Mouse (Mus musculus) G1E (cell line): ENCODE measurements at regions not wholly inside any gene's neighbourhood (a gene's known extent, or its start where the extent isn't known, plus 50 kb on each side); places are given as distances from the start of the nearest gene placed in this dataset.

ENCODE experiments used
- ATAC-seq: 2 replicates; pipeline ENCODE4 v1.8.0; 2016; ENCODE audit warnings: mild to moderate bottlenecking; ENCODE audit not compliant: insufficient number of reproducible peaks, poor library complexity, low FRiP score, severe bottlenecking; ENCODE audit errors: extremely low read depth
- DNase-seq: peaks from one replicate; pipeline ENCODE4 v3.0.0; 2012; ENCODE audit warnings: low spot score
- H3K27me3 ChIP-seq: 2 replicates; pipeline ENCODE4 v1.6.1; 2012; ENCODE audit warnings: mild to moderate bottlenecking, low read length, inconsistent platforms; ENCODE audit not compliant: insufficient read depth
- H3K36me3 ChIP-seq: replicated peaks from 2 replicates; pipeline ENCODE3; 2012; ENCODE audit warnings: mild to moderate bottlenecking, inconsistent platforms
- H3K4me1 ChIP-seq: 2 replicates; pipeline ENCODE4 v1.6.1; 2012; ENCODE audit warnings: low read depth, low read length, inconsistent platforms, mixed read lengths; ENCODE audit not compliant: insufficient read depth
- H3K4me3 ChIP-seq: 2 replicates; pipeline ENCODE4 v1.5.1; 2012; ENCODE audit warnings: low read depth, mild to moderate bottlenecking, inconsistent platforms, low read length, moderate library complexity, mixed read lengths
- H3K9me3 ChIP-seq: replicated peaks from 2 replicates; pipeline ENCODE4 v1.6.1; 2012; ENCODE audit warnings: inconsistent platforms
- CTCF ChIP-seq: IDR thresholded peaks from 2 replicates; pipeline ENCODE4 v1.5.1; 2012; ENCODE audit warnings: low read depth, low read length, inconsistent platforms, mixed read lengths
- GATA1 ChIP-seq: IDR thresholded peaks from 2 replicates; pipeline ENCODE4 v1.6.1; 2012; ENCODE audit warnings: borderline replicate concordance, low read length, inconsistent platforms, mixed read lengths
- GATA2 ChIP-seq: IDR thresholded peaks from 2 replicates; pipeline ENCODE4 v1.6.1; 2012; ENCODE audit warnings: low read depth, low read length, inconsistent platforms, borderline replicate concordance
- POLR2AphosphoS5 ChIP-seq: IDR thresholded peaks from 2 replicates; pipeline ENCODE4 v1.6.1; 2012; ENCODE audit warnings: low read depth, low read length, inconsistent platforms; ENCODE audit not compliant: insufficient replicate concordance
- TAL1 ChIP-seq: conservative IDR thresholded peaks from 2 replicates; pipeline ENCODE4 v1.6.1; 2012; ENCODE audit warnings: low read depth, low read length, inconsistent platforms, mixed read lengths

GRCm38 (mm10) chr5:46442600-46443248 is 585.3 kb upstream of the Lcorl start:
- no peak for DNase-seq
- no peak overlapping the region for H3K4me3 ChIP-seq
- no peaks in the 10 kb centered on the region for H3K36me3 ChIP-seq
- no peak for ATAC-seq
- no peak for TF ChIP-seq TAL1
- no peak for TF ChIP-seq GATA2
- TF ChIP-seq CTCF = no peak
- no peak for TF ChIP-seq GATA1
- no peak for TF ChIP-seq POLR2AphosphoS5
- no peaks in the 10 kb centered on the region; the same call in 1 of the 2 replicates for H3K27me3 ChIP-seq
- H3K9me3 ChIP-seq = no peaks in the 10 kb centered on the region
- H3K4me1 ChIP-seq = no peaks in the 10 kb centered on the region

- Histone ChIP-seq H3K4me1 (no peaks in the 10 kb centered on the region), H3K4me3 (no peak overlapping the region), H3K9me3 (no peaks in the 10 kb centered on the region), H3K27me3 (no peaks in the 10 kb centered on the region; the same call in 1 of the 2 replicates), H3K36me3 (no peaks in the 10 kb centered on the region)
- ATAC-seq = no peak
- TF ChIP-seq CTCF = no peak
- TF ChIP-seq POLR2AphosphoS5 = no peak
- TF ChIP-seq GATA1 = no peak
- no peak for TF ChIP-seq TAL1
- TF ChIP-seq GATA2 = no peak
- DNase-seq = no peak
Observed at GRCm38 (mm10) chr5:46441716-46442115, 584.3 kb upstream of the Lcorl start.

GRCm38 (mm10) chr5:46431644-46432367 is 574.4 kb upstream of the Lcorl start:
- no peak for TF ChIP-seq TAL1
- no peak for TF ChIP-seq POLR2AphosphoS5
- no peak for TF ChIP-seq CTCF
- TF ChIP-seq GATA2 = no peak
- no peak for TF ChIP-seq GATA1
- Histone ChIP-seq H3K9me3 (no peaks in the 10 kb centered on the region), H3K36me3 (no peaks in the 10 kb centered on the region)

GRCm38 (mm10) chr5:46422738-46423137 is 565.3 kb upstream of the Lcorl start:
- no peaks in the 10 kb centered on the region for H3K27me3 ChIP-seq
- H3K4me1 ChIP-seq = no peaks in the 10 kb centered on the region
- TF ChIP-seq GATA2 (no peak), POLR2AphosphoS5 (no peak), CTCF (no peak), GATA1 (no peak), TAL1 (no peak)
- H3K4me3 ChIP-seq = no peak overlapping the region
- no peaks in the 10 kb centered on the region for H3K9me3 ChIP-seq
- ATAC-seq = no peak
- H3K36me3 ChIP-seq = no peaks in the 10 kb centered on the region
- DNase-seq = no peak

More at GRCm38 (mm10) chr5:46431644-46432367, 574.4 kb upstream of the Lcorl start:
- Histone ChIP-seq H3K4me1 (no peaks in the 10 kb centered on the region), H3K4me3 (no peak overlapping the region), H3K27me3 (no peaks in the 10 kb centered on the region)
- ATAC-seq (no peak), DNase-seq (no peak)

- DNase-seq = no peak
- no peak for ATAC-seq
- Histone ChIP-seq H3K4me3 (no peak overlapping the region), H3K4me1 (no peaks in the 10 kb centered on the region), H3K36me3 (no peaks in the 10 kb centered on the region), H3K9me3 (no peaks in the 10 kb centered on the region), H3K27me3 (peaks cover 2% of the 10 kb centered on the region; the same call in 1 of the 2 replicates)
- TF ChIP-seq CTCF (no peak), GATA2 (no peak), TAL1 (no peak), POLR2AphosphoS5 (no peak), GATA1 (no peak)
Observed at GRCm38 (mm10) chr5:46406969-46407368, 549.6 kb upstream of the Lcorl start.

GRCm38 (mm10) chr5:46406404-46406803 is 549.0 kb upstream of the Lcorl start:
- H3K27me3 ChIP-seq = peaks cover 2% of the 10 kb centered on the region; the same call in 1 of the 2 replicates
- TF ChIP-seq CTCF (no peak), POLR2AphosphoS5 (no peak), GATA1 (no peak), TAL1 (no peak), GATA2 (no peak)
- no peaks in the 10 kb centered on the region for H3K9me3 ChIP-seq
- H3K4me1 ChIP-seq = no peaks in the 10 kb centered on the region
- no peak overlapping the region for H3K4me3 ChIP-seq
- no peak for DNase-seq
- no peak for ATAC-seq
- no peaks in the 10 kb centered on the region for H3K36me3 ChIP-seq
